Mouse (Mus musculus): ENCODE data around the gene Cysltr1. TPM values are rescaled to one million over a fixed set of nuclear protein-coding genes. Genes with fewer than 3 reads are reported as not detected.

Cysltr1 gene
- polyA plus RNA-seq, 1 experiment from 2014 or later = 3.5 TPM

DNA sequence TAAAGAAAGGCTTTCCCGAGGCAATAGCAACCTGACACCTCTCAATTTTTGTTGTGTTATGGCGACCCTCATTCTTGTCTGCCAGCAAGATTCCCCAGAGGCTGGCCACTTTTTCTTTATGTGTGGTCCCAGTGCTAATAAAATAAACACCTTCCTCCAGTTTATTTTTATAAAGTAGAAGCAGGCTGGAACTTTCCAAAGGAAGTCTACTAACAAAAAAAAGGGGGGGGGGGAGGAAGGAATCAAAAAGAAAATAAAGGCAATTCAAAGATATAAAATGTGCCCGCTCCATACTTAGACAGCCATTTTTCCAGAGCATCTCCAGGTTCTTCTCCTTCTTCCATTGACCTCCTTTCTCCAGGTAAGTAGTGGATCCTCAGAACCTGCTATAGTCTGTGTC lies 20.6 kb downstream of the Cysltr1 start, which contains the start of gene Gm5127:
TSS of gene Gm5127 (plus strand) at position 301 of the 400 bp plus-strand sequence.
- H3K9me3 ChIP-seq (ENCODE audit: control insufficient read depth, low read length) = no peaks in the 10 kb centered on the region
- no peak within 1 kb of the TSS for H3K4me3 ChIP-seq (ENCODE audit: low read depth, low read length)
- H3K27me3 ChIP-seq (replicated peaks; ENCODE audit: control insufficient read depth, insufficient read depth, low read length) = no peaks in the 10 kb centered on the region
- no peak within 1 kb of the TSS for H3K9ac ChIP-seq (ENCODE audit: low read length)
- H3K36me3 ChIP-seq (ENCODE audit: control insufficient read depth, insufficient read depth, low read length) = no peaks in the 10 kb centered on the region
- no peaks in the 10 kb centered on the region for H3K4me1 ChIP-seq (replicated peaks; ENCODE audit: control insufficient read depth, insufficient read depth, low read length)
- DNase-seq (ENCODE audit: low spot score) (no peak), ATAC-seq (replicated peaks; ENCODE audit: low FRiP score, low TSS enrichment, low read depth) (no peak)
- WGBS = 45% methylated on average over 3 of the region's 3 CpGs
- no peak within 1 kb of the TSS for H3K4me2 ChIP-seq (ENCODE audit: low read length)
- H3K27ac ChIP-seq (ENCODE audit: low read depth) = no peak within 1 kb of the TSS

DNA sequence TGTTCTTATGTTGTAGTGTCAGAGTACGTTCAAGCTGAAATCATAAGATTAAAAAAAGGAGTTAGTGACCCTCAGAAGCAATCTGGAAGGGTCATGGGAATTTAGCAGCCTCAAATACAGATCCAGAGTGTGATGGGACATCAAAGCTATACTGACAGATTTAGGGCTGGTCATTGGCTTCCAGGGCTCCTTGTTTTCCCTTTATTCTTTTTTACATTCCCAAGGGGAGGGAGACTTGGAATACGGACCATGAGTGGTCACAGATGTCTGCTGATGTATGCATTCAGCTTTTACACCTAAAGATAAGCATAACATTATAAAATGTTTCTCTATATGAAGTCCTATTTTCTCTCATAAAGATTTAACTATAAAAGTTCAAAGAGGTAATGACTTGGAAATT lies 21.3 kb downstream of the Cysltr1 start:
- Histone ChIP-seq H3K4me2 (ENCODE audit: low read length) (no peak overlapping the region), H3K27ac (ENCODE audit: low read depth) (no peak overlapping the region), H3K9ac (ENCODE audit: low read length) (no peak overlapping the region), H3K36me3 (ENCODE audit: control insufficient read depth, insufficient read depth, low read length) (no peaks in the 10 kb centered on the region), H3K27me3 (replicated peaks; ENCODE audit: control insufficient read depth, insufficient read depth, low read length) (no peaks in the 10 kb centered on the region), H3K4me3 (ENCODE audit: low read depth, low read length) (no peak overlapping the region), H3K9me3 (ENCODE audit: control insufficient read depth, low read length) (no peaks in the 10 kb centered on the region), H3K4me1 (replicated peaks; ENCODE audit: control insufficient read depth, insufficient read depth, low read length) (no peaks in the 10 kb centered on the region)
- WGBS = 49% methylated on average over 2 of the region's 2 CpGs
- ATAC-seq (replicated peaks; ENCODE audit: low FRiP score, low TSS enrichment, low read depth) (no peak), DNase-seq (ENCODE audit: low spot score) (no peak)

DNA sequence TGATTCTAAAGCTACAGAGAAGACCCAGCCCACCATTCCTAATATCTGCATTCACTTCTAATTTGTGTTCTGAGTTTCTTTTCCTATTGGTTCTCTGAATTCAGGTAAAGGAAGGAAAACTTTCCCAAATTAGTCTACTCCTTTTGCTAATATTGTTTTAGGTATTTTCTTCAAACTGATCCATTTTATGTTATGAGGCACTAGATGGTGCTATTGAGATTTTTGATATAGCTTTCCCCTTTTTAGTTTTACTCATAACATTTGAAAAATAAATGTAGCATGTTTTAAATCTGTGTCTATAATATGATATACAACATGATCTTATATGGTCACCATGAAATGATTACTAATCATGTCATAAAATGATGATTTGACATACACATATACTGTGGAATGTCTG lies 23.1 kb downstream of the Cysltr1 start:
- no peaks in the 10 kb centered on the region for H3K27me3 ChIP-seq (replicated peaks; ENCODE audit: control insufficient read depth, insufficient read depth, low read length)
- no peak overlapping the region for H3K9ac ChIP-seq (ENCODE audit: low read length)
- H3K9me3 ChIP-seq (ENCODE audit: control insufficient read depth, low read length) = no peaks in the 10 kb centered on the region
- DNase-seq (ENCODE audit: low spot score) (no peak), ATAC-seq (replicated peaks; ENCODE audit: low FRiP score, low TSS enrichment, low read depth) (no peak)
- H3K4me3 ChIP-seq (ENCODE audit: low read depth, low read length) = no peak overlapping the region
- no peaks in the 10 kb centered on the region for H3K36me3 ChIP-seq (ENCODE audit: control insufficient read depth, insufficient read depth, low read length)
- H3K4me2 ChIP-seq (ENCODE audit: low read length) = no peak overlapping the region
- no peak overlapping the region for H3K27ac ChIP-seq (ENCODE audit: low read depth)
- H3K4me1 ChIP-seq (replicated peaks; ENCODE audit: control insufficient read depth, insufficient read depth, low read length) = no peaks in the 10 kb centered on the region

DNA sequence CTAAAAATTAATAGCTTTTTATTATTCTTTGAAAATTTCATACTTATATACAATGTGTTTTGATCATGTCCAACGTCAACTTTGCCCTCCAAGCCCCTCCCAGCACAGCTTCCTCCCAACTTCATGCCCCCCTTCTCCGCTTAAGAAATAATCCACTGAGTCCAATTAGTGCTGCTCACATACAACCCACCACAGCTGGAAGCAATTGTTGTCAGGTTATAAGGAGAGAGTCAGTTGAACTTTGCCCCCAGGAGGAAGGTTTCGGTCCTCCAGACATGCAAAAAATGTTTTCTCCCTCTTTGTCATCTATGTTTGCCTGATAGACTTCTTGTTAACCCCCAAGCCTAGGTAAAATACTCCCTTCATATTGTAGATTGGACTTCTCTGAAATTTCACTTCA lies 24.5 kb downstream of the Cysltr1 start:
- H3K4me1 ChIP-seq (replicated peaks; ENCODE audit: control insufficient read depth, insufficient read depth, low read length) = no peaks in the 10 kb centered on the region
- H3K9me3 ChIP-seq (ENCODE audit: control insufficient read depth, low read length) = no peaks in the 10 kb centered on the region
- H3K9ac ChIP-seq (ENCODE audit: low read length) = no peak overlapping the region
- ATAC-seq (replicated peaks; ENCODE audit: low FRiP score, low TSS enrichment, low read depth) = no peak
- DNase-seq (ENCODE audit: low spot score) = no peak
- no peak overlapping the region for H3K4me3 ChIP-seq (ENCODE audit: low read depth, low read length)
- H3K36me3 ChIP-seq (ENCODE audit: control insufficient read depth, insufficient read depth, low read length) = no peaks in the 10 kb centered on the region
- H3K27me3 ChIP-seq (replicated peaks; ENCODE audit: control insufficient read depth, insufficient read depth, low read length) = no peaks in the 10 kb centered on the region
- H3K4me2 ChIP-seq (ENCODE audit: low read length) = no peak overlapping the region
- 69% methylated on average over 3 of the region's 3 CpGs for WGBS
- H3K27ac ChIP-seq (ENCODE audit: low read depth) = no peak overlapping the region

DNA sequence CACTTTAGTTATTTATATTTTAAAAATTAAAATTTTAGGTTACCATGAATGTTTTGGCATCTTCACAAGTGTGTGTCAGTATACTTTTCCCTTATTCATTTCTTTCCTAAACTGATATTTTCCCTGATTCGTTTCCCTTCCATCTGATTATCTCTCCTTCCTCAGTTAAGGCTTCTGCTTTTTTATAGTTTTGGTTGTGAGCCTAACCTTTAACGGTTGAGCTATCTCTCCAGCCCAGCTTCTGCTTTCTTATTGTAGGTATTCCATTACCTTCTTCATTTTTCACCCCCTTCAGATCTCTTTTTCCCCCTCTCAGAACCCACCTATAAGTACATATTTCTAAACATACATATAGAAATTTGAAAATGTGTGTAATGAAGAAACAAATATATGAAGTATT lies 48.0 kb downstream of the Cysltr1 start:
- no peak overlapping the region for H3K9ac ChIP-seq (ENCODE audit: low read length)
- no peak overlapping the region for H3K27ac ChIP-seq (ENCODE audit: low read depth)
- 81% methylated on average over 2 of the region's 2 CpGs for WGBS
- DNase-seq (ENCODE audit: low spot score) = no peak
- no peak overlapping the region for H3K4me3 ChIP-seq (ENCODE audit: low read depth, low read length)
- ATAC-seq (replicated peaks; ENCODE audit: low FRiP score, low TSS enrichment, low read depth) = no peak
- no peaks in the 10 kb centered on the region for H3K27me3 ChIP-seq (replicated peaks; ENCODE audit: control insufficient read depth, insufficient read depth, low read length)
- no peak overlapping the region for H3K4me2 ChIP-seq (ENCODE audit: low read length)
- H3K9me3 ChIP-seq (ENCODE audit: control insufficient read depth, low read length) = no peaks in the 10 kb centered on the region
- H3K4me1 ChIP-seq (replicated peaks; ENCODE audit: control insufficient read depth, insufficient read depth, low read length) = no peaks in the 10 kb centered on the region
- H3K36me3 ChIP-seq (ENCODE audit: control insufficient read depth, insufficient read depth, low read length) = no peaks in the 10 kb centered on the region

DNA sequence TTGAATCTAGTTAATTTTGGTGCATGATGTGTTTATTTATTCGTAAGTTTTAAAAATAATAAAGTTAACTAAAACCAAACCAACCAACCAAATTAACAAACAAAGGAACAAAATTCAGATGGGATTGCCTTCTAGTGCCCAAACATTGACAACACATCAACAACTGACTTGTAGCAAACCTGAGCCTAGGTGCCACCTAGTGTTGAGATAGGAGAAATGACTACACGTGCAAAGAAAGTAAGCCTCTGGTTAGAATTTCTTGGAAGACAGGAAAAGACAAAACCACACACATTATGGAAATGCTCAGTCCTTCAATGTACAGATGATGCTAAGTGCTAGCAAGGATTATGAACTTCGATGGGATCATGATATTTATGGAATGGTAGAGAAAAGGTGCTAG lies 67.1 kb downstream of the Cysltr1 start:
- Histone ChIP-seq H3K9ac (ENCODE audit: low read length) (no peak overlapping the region), H3K27ac (ENCODE audit: low read depth) (no peak overlapping the region), H3K4me3 (ENCODE audit: low read depth, low read length) (no peak overlapping the region), H3K27me3 (replicated peaks; ENCODE audit: control insufficient read depth, insufficient read depth, low read length) (no peaks in the 10 kb centered on the region), H3K36me3 (ENCODE audit: control insufficient read depth, insufficient read depth, low read length) (no peaks in the 10 kb centered on the region), H3K4me1 (replicated peaks; ENCODE audit: control insufficient read depth, insufficient read depth, low read length) (no peaks in the 10 kb centered on the region), H3K4me2 (ENCODE audit: low read length) (no peak overlapping the region), H3K9me3 (ENCODE audit: control insufficient read depth, low read length) (no peaks in the 10 kb centered on the region)
- DNase-seq (ENCODE audit: low spot score) (no peak), ATAC-seq (replicated peaks; ENCODE audit: low FRiP score, low TSS enrichment, low read depth) (no peak)
- 43% methylated on average over 3 of the region's 3 CpGs for WGBS

Other genes with a start within 250 kb of the Cysltr1 start
- gene Fndc3c1, start 118.3 kb downstream of the Cysltr1 start, polyA plus RNA-seq (2014; fragmentation: Nextera tagmentation; extraction: Ambion mirVana) = 10.2 and 12.2 TPM in 2 replicates
- not detected in 2 replicates for gene Gm5127, start 20.5 kb downstream of the Cysltr1 start, polyA plus RNA-seq (2014; fragmentation: Nextera tagmentation; extraction: Ambion mirVana)
- gene Rtl3, start 237.0 kb upstream of the Cysltr1 start, polyA plus RNA-seq (2014; fragmentation: Nextera tagmentation; extraction: Ambion mirVana) = 12.4 and 14.9 TPM in 2 replicates